Mouse (Mus musculus) 3134 (cell line): ENCODE data around the gene Bglap3.
"Not testable (repeated sequence)": the region's sequence is repeated elsewhere in the genome, so short reads cannot be mapped to it uniquely, and the experiment has no call there.

Experiments
- DNase-seq: peaks from one replicate; pipeline ENCODE4 v3.0.0-alpha.2; 2011; ENCODE audit warnings: low spot score; ENCODE audit not compliant: insufficient read length; ENCODE audit errors: extremely low read depth

Bglap3 gene

DNA sequence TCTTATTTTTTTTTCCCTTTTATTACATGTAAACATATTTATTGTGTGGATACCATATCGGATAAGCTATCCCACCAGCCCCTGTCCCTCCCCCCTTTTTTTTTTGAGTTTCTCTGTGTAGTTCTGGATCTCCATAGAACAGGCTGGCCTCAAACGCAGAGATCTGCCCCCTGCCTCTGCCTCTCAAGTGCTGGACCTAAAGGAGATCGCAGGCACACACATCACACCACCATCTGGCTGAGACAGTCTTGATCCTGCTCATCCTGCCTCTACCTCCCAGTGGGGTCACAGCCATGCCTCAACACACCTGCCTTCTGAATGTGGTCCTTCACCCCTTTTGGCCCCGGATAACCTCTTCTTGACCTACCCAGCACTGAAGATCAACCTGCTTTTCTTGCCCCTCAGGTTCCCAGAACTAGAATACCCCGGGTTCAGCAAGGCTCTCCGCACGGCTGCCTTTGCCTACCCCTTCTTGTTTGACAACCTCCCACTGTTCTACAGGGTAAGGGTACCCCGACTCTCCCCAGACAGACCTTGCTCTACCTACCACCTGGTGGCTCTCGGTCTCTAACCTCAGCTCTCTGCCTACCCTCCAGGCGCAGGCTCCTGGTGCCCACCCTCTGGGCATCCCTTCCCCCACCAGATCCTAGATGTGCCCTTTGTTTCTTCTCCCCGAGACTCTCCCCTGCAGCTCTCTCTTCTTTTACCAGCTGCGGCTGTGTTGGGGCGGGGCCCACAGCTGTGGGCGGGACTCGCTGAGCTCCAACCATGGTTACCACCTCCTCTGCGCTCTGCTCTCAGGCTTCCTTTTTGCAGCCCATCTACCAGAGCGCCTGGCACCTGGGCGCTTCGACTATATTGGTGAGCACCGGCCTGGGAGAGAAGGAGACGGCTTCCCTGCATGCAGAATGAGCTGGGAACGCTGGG lies 9.1 kb upstream of the Bglap3 start:
- not testable (repeated sequence) for DNase-seq

DNA sequence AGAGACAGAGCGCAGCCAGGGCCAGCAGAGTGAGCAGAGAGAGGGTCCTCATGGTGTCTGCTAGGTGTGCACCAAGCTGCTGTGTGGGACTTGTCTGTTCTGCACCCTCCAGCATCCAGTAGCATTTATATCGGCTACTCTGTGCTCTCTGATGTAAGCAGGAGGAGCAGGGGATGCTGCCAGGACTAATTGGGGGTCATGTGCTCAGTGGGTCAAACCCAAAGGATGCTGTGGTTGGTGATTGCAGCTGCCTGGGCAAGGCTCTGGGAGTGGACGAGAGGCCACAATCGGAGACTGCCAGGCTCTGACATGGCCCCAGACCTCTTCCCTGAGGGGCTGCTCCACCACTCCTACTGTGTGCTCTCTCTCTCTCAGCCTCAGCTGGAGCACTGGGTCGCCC lies 6.1 kb upstream of the Bglap3 start, which contains the start of gene Bglap2:
TSS of gene Bglap2 (minus strand) at position 101 of the 400 bp plus-strand sequence.
- not testable (repeated sequence) for DNase-seq

DNA sequence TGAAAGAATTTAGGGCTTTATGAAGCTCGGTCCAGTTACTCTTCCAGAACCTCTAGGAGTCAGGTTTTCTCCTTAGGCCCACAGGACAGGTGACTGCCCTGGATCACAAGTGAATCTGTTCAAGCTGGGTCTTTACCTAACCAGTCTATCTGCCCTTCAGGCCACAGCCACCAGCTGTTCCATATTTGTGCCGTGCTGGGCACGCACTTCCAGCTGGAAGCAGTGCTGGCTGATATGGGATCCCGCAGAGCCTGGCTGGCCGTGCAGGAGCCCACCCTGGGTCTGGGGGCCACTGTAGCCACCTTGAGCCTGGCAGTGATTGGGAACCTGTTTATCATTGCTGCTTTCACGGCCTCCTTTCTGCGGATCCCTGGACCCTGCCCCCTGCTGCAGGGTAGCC lies 4.1 kb upstream of the Bglap3 start:
- not testable (repeated sequence) for DNase-seq

DNA sequence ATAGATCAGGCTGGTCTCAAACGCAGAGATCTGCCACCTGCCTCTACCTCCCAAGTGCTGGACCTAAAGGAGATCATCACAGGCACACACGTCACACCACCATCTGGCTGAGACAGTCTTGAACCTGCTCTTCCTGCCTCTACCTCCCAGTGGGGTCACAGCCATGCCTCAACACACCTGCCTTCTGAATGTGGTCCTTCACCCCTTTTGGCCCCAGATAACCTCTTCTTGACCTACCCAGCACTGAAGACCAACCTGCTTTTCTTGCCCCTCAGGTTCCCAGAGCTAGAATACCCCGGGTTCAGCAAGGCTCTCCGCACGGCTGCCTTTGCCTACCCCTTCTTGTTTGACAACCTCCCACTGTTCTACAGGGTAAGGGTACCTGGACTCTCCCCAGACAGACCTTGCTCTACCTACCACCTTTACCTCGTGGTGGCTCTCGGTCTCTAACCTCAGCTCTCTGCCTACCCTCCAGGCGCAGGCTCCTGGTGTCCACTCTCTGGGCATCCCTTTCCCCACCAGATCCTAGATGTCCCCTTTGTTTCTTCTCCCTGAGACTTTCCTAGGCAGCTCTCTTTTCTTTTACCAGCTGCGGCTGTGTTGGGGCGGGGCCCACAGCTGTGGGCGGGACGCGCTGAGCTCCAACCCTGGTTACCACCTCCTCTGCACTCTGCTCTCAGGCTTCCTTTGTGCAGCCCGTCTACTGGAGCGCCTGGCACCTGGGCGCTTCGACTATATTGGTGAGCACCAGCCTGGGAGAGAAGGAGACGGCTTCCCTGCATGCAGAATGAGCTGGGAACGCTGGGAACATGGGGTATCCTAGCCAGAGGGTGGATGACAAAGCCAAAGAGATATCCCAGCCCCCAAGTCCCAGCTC lies 3.4 kb upstream of the Bglap3 start:
- DNase-seq: peak; percentile 40

DNA sequence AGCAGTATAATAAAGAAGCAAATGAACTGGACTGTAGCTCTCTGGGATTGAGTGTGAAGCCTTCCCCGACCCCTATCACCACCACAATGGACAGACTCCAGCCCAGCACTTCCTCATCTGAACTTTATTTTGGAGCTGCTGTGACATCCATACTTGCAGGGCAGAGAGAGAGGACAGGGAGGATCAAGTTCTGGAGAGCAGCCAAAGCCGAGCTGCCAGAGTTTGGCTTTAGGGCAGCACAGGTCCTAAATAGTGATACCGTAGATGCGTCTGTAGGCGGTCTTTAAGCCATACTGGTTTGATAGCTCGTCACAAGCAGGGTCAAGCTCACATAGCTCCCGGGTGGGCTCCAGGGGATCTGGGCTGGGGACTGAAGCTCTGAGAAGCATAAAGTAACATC lies 4.0 kb downstream of the Bglap3 start:
- not testable (repeated sequence) for DNase-seq

DNA sequence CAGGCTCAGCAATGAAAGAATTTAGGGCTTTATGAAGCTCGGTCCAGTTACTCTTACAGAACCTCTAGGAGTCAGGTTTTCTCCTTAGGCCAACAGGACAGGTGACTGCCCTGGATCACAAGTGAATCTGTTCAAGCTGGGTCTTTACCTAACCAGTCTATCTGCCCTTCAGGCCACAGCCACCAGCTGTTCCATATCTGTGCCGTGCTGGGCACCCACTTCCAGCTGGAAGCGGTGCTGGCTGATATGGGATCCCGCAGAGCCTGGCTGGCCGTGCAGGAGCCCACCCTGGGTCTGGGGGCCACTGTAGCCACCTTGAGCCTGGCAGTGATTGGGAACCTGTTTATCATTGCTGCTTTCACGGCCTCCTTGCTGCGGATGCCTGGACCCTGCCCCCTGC lies 5.0 kb downstream of the Bglap3 start:
- not testable (repeated sequence) for DNase-seq

DNA sequence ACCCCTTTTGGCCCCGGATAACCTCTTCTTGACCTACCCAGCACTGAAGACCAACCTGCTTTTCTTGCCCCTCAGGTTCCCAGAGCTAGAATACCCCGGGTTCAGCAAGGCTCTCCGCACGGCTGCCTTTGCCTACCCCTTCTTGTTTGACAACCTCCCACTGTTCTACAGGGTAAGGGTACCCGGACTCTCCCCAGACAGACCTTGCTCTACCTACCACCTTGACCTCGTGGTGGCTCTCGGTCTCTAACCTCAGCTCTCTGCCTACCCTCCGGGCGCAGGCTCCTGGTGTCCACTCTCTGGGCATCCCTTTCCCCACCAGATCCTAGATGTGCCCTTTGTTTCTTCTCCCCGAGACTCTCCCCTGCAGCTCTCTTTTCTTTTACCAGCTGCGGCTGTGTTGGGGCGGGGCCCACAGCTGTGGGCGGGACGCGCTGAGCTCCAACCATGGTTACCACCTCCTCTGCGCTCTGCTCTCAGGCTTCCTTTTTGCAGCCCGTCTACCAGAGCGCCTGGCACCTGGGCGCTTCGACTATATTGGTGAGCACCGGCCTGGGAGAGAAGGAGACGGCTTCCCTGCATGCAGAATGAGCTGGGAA lies 5.6 kb downstream of the Bglap3 start:
- not testable (repeated sequence) for DNase-seq

DNA sequence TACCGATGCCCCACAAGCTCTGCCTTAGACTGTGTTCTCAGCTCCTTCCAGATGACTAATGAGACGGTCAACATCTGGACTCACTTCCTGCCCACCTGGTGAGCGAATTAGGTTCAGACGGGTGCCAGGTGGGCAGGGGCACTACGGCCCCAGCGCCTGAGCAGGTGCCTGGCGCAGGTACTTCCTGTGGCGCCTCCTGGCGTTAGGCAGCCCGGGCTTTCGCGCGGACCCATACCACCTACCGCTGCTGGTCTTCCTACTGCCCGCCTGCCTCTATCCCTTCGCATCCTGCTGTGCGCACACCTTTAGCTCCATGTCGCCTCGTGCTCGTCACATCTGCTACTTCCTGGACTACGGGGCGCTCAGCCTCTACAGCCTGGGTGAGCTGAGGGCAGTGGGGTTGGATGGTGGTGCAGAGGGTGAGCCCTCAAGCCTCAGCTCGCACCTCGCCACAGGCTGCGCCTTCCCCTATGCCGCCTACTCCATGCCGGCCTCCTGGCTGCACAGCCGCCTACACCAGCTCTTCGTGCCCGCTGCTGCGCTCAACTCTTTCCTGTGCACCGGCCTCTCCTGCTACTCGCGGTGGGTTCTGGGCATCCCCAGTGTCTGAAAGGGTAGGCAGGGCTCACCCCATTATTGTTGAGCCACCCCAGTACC lies 6.7 kb downstream of the Bglap3 start:
- no peak for DNase-seq

DNA sequence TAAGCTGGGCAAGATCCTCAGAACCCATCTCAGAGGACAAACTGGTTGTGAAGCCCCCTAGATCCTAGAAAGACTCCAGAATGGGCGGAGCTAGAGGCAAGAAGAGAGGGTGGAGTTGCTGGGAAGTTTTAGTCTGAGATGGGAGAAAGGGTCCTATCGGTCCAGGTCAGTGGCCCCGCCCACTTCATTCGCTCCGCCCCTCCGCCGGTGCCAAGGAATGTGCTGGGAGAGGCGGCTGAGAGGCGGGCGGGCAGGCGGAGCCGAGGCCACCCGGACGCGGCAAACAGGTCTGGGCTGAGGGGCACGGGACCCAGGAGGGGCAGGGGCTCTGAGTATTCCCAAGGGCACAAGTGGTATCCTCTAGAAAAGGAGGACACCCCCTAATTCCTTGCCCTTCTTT lies 8.2 kb downstream of the Bglap3 start, which contains the start of gene Paqr6:
TSS of gene Paqr6 (plus strand) at position 248 of the 400 bp plus-strand sequence.
- DNase-seq: no peak

DNA sequence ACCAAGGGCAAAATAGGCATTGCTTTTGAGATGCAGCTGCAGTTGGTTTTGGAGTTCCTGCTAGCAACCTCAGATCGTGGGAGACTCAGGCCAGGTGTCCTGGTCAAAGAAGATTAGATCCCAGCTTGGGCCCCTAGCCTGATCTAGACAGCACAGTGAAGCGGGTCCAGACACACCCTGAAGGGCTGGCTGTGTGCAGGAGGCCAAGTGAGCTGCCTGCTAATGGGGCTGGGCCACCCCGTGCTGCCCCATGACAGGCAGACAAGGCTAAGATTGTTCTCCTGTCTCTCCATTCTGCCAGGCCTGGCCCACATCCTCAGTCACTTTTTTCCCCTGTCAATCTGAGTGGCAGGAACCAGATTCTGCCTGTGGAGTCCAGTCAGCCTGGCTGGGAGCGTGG lies 8.8 kb downstream of the Bglap3 start:
- DNase-seq: no peak

DNA sequence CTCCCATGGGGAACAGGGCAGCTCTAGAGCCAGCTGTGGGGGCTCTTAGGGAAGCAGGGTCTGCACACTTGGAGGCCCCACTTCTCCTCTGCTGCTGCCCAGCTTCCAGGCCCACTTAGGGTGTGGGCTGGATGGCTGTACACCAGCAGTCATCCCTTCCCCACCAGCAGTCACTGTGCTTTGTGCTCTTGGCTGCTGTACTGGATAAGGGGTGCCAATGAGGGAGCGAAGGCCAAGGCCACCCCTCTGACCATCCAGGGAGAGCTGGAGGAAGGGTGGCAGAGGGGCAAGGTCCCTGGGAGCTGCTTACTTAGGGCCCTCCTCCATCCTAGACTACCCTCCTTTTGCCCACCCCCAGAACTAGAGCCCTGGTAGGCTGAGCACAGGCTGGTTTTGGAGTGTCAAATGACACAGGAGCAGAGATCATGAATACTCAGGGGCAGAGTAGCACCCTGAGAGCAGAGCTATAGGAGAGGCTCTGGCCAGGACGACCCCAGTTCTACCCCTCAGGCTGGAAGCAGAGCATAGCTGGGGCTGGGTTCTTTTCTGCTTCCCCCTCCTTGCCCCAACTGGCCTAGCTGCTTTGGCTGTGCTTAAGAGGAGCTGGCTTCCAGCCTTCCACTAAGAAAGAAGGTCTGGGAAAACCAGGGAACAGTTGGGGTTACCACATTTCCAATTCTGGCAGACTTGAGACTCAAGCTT lies 10.8 kb downstream of the Bglap3 start:
- no peak for DNase-seq

DNA sequence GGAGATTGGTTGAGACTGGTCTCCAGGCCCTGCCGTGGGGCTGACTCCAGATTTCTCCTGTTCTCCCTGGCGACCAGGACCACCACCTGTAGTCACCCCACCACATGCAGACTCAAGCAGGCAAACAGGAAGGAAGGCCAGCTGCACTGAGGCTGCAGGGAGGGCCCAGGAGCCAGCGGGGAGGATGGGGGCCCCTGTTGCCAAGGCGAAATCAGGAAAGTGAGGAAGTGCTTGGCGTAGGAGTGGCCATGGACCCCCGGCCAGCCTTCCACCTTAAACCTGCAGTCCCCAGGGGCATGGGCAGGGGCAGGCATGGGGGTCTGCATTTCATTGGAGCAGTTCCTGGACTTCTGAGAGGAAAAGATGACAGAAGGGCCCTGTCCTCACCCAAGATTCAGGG lies 11.4 kb downstream of the Bglap3 start:
- no peak for DNase-seq

DNA sequence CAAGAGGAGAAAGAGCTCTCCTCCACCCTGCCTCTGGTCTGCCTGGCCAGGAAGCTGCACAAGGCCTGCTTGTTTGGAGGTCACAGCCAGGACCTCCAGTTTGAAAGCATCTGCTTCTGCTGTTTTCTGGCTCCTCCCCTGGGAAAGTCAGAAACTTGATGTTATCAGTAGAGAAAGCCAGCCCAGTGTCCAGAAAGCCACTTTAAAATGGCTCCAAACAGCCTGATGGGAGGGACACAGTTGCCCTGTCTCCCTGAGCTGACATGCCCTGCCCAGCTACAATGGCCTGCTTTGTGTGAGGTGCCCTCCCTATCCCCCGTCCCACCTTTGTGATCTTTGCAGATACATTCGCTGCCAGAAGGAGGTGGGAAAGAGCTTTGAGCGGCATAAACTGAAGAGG lies 12.6 kb downstream of the Bglap3 start:
- DNase-seq: no peak

DNA sequence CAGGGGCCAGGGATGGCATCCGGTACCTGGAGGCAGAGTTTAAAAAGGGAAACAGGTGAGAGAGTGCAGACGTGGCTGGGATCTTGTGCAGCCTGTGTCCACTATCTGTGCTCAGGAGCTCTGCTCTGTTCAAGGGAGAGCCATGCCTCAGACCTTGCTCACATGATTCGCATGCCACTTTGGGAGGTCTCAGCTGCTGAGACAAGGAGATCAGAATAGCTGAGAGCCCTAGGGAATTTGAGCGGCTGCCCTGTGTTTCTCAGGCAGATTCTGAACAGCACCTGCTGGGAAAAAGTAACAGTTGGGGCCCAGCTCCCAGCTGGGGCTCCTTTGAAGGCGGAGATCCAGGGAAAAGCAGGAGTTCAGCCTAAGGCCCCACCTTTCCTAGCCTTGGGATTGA lies 13.0 kb downstream of the Bglap3 start:
- no peak for DNase-seq

DNA sequence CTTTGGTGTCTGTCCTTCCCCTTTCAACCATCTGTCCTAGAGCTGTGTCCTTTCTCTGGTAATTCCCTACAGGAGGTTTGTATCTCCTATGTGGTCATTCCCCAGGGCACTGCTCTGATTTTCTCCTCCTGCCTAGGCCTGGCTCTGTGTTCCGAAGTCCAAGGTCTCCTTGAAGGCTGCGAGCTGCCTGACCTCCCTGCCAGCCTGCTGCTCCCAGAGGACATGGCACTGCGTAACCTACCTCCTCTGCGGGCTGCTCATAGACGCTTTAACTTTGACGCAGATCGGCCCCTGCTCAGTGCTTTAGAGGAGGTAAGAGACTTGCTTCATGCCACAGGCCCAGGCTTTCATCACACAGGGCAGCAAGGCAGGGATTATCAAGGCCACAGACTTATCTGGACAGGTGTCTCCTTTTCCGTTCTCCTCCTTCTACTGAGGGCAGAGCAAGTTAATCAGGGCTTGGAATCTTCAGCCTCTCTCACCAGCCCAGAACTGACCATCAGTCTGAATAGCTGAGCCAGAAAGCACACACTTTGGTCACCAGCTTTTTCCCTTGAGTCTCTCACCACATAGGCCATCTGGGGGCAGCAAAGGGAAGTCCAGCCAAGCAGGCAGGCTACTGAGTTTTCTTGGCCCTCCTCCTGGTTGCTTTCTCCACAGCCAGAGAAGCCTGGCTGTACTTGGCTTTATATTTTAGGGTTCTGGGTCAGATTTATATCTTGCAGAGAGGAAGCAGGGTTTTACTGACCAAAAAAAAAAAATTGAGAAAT lies 18.0 kb downstream of the Bglap3 start:
- DNase-seq: no peak

DNA sequence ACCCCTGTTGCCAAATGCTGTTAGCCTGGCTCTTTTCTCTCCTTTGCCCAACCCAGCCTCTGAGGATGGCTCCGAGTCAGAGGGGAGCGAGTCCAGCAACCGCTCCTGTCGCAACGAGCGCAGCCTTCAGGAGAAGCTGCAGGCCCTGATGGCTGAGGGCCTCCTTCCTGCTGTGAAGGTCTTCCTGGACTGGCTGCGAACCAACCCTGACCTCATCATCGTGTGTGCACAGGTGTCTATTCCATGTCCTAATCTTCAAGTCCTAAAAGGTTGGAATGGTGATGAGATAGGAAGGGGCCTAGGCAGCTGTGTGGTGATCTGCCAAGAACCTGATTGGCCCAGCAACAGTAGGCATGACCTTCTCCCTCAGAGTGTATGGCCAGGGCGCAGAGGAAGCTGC lies 19.6 kb downstream of the Bglap3 start:
- no peak for DNase-seq

DNA sequence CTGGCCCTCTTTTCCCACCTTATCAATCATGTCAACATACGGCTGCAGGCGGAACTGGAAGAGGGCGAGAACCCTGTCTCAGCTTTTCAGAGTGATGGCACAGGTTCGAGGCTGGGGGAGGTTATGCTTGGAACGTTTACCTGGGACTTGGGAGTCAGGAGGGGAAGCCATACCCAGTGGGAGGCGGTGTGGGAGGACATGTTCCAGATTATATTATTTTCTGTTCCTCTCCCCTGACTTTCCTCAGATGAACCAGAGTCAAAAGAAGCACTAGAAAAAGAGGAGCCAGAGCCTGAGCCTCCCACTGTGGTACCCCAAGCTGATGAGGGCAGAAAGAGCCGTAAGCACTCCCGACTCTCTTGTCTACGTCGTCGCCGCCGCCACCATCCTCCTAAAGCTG lies 21.8 kb downstream of the Bglap3 start:
- DNase-seq: no peak

DNA sequence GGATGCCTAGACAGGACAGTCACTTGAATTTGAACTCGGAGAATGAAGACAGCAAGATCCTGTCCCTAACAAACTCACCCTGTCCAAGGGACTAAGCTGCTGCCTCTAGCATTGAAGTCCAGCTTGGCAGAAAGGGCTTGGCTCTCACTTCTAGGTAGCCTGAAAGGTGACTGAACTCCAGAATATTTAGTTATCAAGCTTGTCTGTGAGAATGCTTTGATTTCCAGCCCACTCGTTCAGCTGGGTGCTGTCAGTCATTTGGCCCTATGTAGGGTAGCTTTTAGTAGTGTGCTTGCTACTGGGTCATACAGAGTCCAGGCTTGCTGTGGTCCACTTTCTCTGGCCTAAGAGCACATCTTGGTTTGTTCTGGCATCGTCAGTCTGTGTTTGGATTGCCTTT lies 33.5 kb downstream of the Bglap3 start:
- no peak for DNase-seq

DNA sequence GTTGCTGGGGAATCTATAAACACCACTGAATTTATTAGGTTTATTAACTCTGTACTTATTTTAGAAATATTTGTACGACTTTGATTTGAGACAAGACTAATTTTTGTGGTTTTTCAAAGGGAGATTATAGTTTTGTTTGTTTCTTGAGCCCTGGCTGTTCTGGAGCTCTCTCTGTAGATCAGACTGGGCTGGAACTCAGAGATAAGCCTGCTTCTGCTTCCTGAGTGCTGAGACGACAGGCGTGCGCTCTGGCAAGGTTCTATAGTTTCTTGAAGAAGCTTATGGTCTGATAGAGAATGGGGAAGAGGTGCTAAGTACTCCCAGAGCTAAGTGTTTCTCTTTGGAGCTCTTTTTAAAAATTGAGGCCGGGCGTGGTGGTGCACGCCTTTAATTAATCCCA lies 34.2 kb downstream of the Bglap3 start:
- no peak for DNase-seq
